Mouse (Mus musculus) neural tube, embryonic 11.5 days (tissue): ENCODE data around the gene Pidd1. TPM values are rescaled to one million over a fixed set of nuclear protein-coding genes. Genes with fewer than 3 reads are reported as not detected.

Experiments
- ATAC-seq: fragments of 200-750 bp; cut with Nextera tagmentation; 2 replicates; pipeline ENCODE4 v1.8.0; 2017; ENCODE audit warnings: moderate number of reproducible peaks, mild to moderate bottlenecking, moderate TSS enrichment, moderate library complexity; ENCODE audit not compliant: insufficient read depth, low FRiP score, low TSS enrichment
- DNase-seq: peaks from one replicate; pipeline ENCODE4 v3.0.0-alpha.2; 2015; ENCODE audit warnings: low spot score
- H3K27ac ChIP-seq: fragments of 300-500 bp; sonication (generic); 2 replicates; pipeline ENCODE4 v1.5.1; 2014; ENCODE audit warnings: low read depth, mild to moderate bottlenecking, low read length
- H3K27me3 ChIP-seq: fragments of 300-500 bp; sonication (generic); 2 replicates; pipeline ENCODE4 v1.6.1; 2014; ENCODE audit warnings: mild to moderate bottlenecking, low read length, mixed read lengths; ENCODE audit not compliant: control insufficient read depth, insufficient read depth
- H3K36me3 ChIP-seq: fragments of 300-500 bp; sonication (generic); 2 replicates; pipeline ENCODE4 v1.6.1; 2014; ENCODE audit warnings: mild to moderate bottlenecking, low read length, moderate library complexity, mixed read lengths; ENCODE audit not compliant: control insufficient read depth, insufficient read depth
- H3K4me1 ChIP-seq: fragments of 300-500 bp; sonication (generic); 2 replicates; pipeline ENCODE4 v1.6.1; 2014; ENCODE audit warnings: low read length, mixed read lengths; ENCODE audit not compliant: control insufficient read depth, insufficient read depth
- H3K4me2 ChIP-seq: fragments of 300-500 bp; sonication (generic); 2 replicates; pipeline ENCODE4 v1.6.1; 2014; ENCODE audit warnings: low read depth, mild to moderate bottlenecking, moderate library complexity
- H3K4me3 ChIP-seq: fragments of 300-500 bp; sonication (generic); 2 replicates; pipeline ENCODE4 v1.5.1; 2014; ENCODE audit warnings: low read depth, low read length
- H3K9ac ChIP-seq: fragments of 300-500 bp; sonication (generic); 2 replicates; pipeline ENCODE4 v1.6.1; 2014; ENCODE audit warnings: mild to moderate bottlenecking, low read length
- H3K9me3 ChIP-seq: fragments of 300-500 bp; sonication (generic); 2 replicates; pipeline ENCODE4 v1.6.1; 2016; ENCODE audit warnings: low read length; ENCODE audit not compliant: control insufficient read depth
- WGBS: fragments of 180-500 bp; shearing (Covaris S2); extraction: QIAGEN DNeasy Blood & Tissue Kit; methylation state at CpG from one replicate; pipeline ENCODE4 v1.1.7; 2014; 5-methylcytosine and 5-hydroxymethylcytosine counted together
- polyA plus RNA-seq: library from polyadenylated mRNA; unstranded; fragments of >200 nt; fragmentation: Nextera tagmentation; extraction: Ambion mirVana; gene quantifications from 2 replicates; pipeline ENCODE4 v1.2.1, GENCODE M21; 2014

Pidd1 gene
- polyA plus RNA-seq, 1 experiment from 2014 or later, result 9.5 TPM

- DNase-seq (no peak), ATAC-seq (no peak)
- peaks cover 9% of the 10 kb centered on the region for H3K36me3 ChIP-seq
- H3K9ac ChIP-seq, result no peak overlapping the region
- no peaks in the 10 kb centered on the region for H3K27me3 ChIP-seq
- WGBS, result 75% methylated on average over 8 of the region's 8 CpGs
- H3K4me1 ChIP-seq, result peaks cover 37% of the 10 kb centered on the region
- no peak overlapping the region for H3K27ac ChIP-seq
- no peaks in the 10 kb centered on the region for H3K9me3 ChIP-seq
- H3K4me2 ChIP-seq, result no peak overlapping the region
- no peak overlapping the region for H3K4me3 ChIP-seq
Measured at GRCm38 (mm10) chr7:141432186-141432611, 11.6 kb downstream of the Pidd1 start.

GRCm38 (mm10) chr7:141431434-141432185 lies 12.2 kb downstream of the Pidd1 start:
- H3K27me3 ChIP-seq, result no peaks in the 10 kb centered on the region
- H3K9me3 ChIP-seq, result no peaks in the 10 kb centered on the region
- ATAC-seq (no peak), DNase-seq (no peak)
- H3K4me2 ChIP-seq, result no peak overlapping the region
- no peak overlapping the region for H3K4me3 ChIP-seq
- H3K4me1 ChIP-seq, result peaks cover 36% of the 10 kb centered on the region
- peaks cover 9% of the 10 kb centered on the region for H3K36me3 ChIP-seq
- H3K27ac ChIP-seq, result no peak overlapping the region
- WGBS, result 93% methylated on average over 19 of the region's 19 CpGs
- H3K9ac ChIP-seq, result no peak overlapping the region

- Histone ChIP-seq H3K27me3 (no peaks in the 10 kb centered on the region), H3K4me3 (no peak overlapping the region), H3K9me3 (no peaks in the 10 kb centered on the region), H3K4me1 (peaks cover 29% of the 10 kb centered on the region), H3K36me3 (peaks cover 9% of the 10 kb centered on the region), H3K9ac (no peak overlapping the region), H3K4me2 (no peak overlapping the region), H3K27ac (no peak overlapping the region)
- WGBS, result 95% methylated on average over 9 of the region's 9 CpGs
- DNase-seq (no peak), ATAC-seq (no peak)
Measured at GRCm38 (mm10) chr7:141430585-141431240, 13.1 kb downstream of the Pidd1 start.

DNA sequence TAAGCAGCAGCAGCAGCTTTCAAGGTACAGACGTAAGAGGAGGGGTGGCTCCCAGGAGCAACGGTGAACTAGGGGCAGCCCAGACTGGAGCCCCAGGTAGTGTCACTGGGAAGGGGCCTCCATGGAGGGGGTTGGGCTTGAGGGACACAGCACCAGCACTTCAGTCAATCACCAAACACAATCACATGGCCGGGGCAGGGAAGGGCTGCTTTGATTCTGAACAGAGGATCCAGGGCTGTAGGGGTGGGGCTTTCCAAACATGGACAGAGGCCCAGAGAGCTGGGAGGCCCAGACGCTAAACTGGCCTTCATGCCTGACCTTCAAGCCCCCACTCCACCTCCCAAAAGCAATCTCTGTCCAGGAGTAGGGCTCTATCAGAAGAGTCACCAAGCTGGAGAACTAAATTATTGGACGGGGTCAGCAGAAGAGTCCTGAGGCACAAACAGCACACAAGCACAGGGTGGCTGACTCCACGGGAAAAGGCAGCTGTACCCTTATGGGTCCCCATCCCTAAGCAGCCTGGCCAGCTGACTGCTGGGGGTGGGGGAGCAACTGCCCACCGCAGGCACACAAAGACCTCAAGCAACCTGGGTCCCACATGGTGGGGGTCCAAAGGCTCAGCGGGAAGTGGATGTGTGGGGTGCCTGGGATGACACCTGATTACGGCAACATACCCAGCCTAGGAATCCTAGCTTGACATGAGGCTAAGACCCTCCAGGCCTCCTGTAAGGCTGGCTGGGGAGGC lies 13.8 kb downstream of the Pidd1 start:
- Histone ChIP-seq H3K4me3 (no peak overlapping the region), H3K27ac (no peak overlapping the region), H3K4me1 (peaks cover 25% of the 10 kb centered on the region), H3K4me2 (peak overlapping the region; percentile 57; the same call in 1 of the 2 replicates), H3K9ac (no peak overlapping the region), H3K27me3 (no peaks in the 10 kb centered on the region), H3K36me3 (peaks cover 9% of the 10 kb centered on the region), H3K9me3 (no peaks in the 10 kb centered on the region)
- ATAC-seq, result peak; percentile 31; the same call in 1 of the 2 replicates
- DNase-seq, result no peak
- WGBS, result 65% methylated on average over 9 of the region's 9 CpGs

- peak within 1 kb of the TSS; percentile 38 for H3K4me3 ChIP-seq
- DNase-seq (peak; percentile 78), ATAC-seq (peak; percentile 72)
- peak within 1 kb of the TSS; percentile 59 for H3K9ac ChIP-seq
- peak within 1 kb of the TSS; percentile 50; the same call in 1 of the 2 replicates for H3K27ac ChIP-seq
- peaks cover 9% of the 10 kb centered on the region for H3K36me3 ChIP-seq
- H3K9me3 ChIP-seq, result no peaks in the 10 kb centered on the region
- peak within 1 kb of the TSS; percentile 57 for H3K4me2 ChIP-seq
- H3K27me3 ChIP-seq, result no peaks in the 10 kb centered on the region
- H3K4me1 ChIP-seq, result peaks cover 18% of the 10 kb centered on the region
- WGBS, result 3% methylated on average over 19 of the region's 19 CpGs
Measured at GRCm38 (mm10) chr7:141429310-141429709, 14.5 kb downstream of the Pidd1 start, which contains the start of gene Cend1. Gene Cend1, minus strand, starts transcription at chr7:141429491.

DNA sequence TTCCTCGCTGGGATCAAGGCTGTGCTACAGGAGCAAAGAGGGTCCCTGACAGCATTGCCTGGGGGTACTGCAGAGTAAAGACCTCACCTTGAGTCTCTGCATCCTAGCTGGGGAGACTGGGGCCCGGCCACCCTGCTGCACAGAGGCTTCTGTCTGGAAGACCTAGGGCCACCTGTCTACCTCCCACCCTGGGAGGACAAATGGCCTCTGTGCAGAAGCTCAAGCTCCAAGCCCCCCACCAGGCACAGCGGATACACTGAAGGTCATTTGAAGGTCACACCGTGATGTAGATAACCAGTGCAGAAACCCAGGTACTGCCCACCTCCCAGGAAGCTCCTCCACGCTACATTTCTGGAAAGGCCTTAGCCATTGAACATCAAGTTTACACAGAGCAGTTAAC lies 15.1 kb downstream of the Pidd1 start:
- Histone ChIP-seq H3K4me1 (peaks cover 13% of the 10 kb centered on the region), H3K4me2 (peak overlapping the region; percentile 57), H3K9me3 (no peaks in the 10 kb centered on the region), H3K4me3 (peak overlapping the region; percentile 38), H3K36me3 (peaks cover 9% of the 10 kb centered on the region), H3K9ac (peak overlapping the region; percentile 59), H3K27ac (no peak overlapping the region), H3K27me3 (no peaks in the 10 kb centered on the region)
- DNase-seq (no peak), ATAC-seq (no peak)
- 60% methylated on average over 5 of the region's 5 CpGs for WGBS

GRCm38 (mm10) chr7:141426948-141427730 lies 16.7 kb downstream of the Pidd1 start:
- Histone ChIP-seq H3K4me3 (no peak overlapping the region), H3K36me3 (peaks cover 6% of the 10 kb centered on the region), H3K27ac (no peak overlapping the region), H3K27me3 (no peaks in the 10 kb centered on the region), H3K9ac (no peak overlapping the region), H3K9me3 (no peaks in the 10 kb centered on the region), H3K4me1 (peaks cover 10% of the 10 kb centered on the region; the same call in 1 of the 2 replicates), H3K4me2 (no peak overlapping the region)
- no peak for ATAC-seq
- WGBS, result 81% methylated on average over 12 of the region's 12 CpGs
- DNase-seq, result no peak

- H3K4me3 ChIP-seq, result no peak overlapping the region
- no peaks in the 10 kb centered on the region for H3K27me3 ChIP-seq
- no peak overlapping the region for H3K27ac ChIP-seq
- H3K4me1 ChIP-seq, result peaks cover under 1% of the 10 kb centered on the region; the same call in 1 of the 2 replicates
- ATAC-seq, result no peak
- H3K4me2 ChIP-seq, result no peak overlapping the region
- no peak for DNase-seq
- H3K9me3 ChIP-seq, result no peaks in the 10 kb centered on the region
- 76% methylated on average over 4 of the region's 4 CpGs for WGBS
- no peaks in the 10 kb centered on the region for H3K36me3 ChIP-seq
- no peak overlapping the region for H3K9ac ChIP-seq
Measured at GRCm38 (mm10) chr7:141423811-141424210, 20.0 kb downstream of the Pidd1 start.
